Mouse (Mus musculus): ENCODE data around the gene Utp14b.

Gene Utp14b

DNA sequence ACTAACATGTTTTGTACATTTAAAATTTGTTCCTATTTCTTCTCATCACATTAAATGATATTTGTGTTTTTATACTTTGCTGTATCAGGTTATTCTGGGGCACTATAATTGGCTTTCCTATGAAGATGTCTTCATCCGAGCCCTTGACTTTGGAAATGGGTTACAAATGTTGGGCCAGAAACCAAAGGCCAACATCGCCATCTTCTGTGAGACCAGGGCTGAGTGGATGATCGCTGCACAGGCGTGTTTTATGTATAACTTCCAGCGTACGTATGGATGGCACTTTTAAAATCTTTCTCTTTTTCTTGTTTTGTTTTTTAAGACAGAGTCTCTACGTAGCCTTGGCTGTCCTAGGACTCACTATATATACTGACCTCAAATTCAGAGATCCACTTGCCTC, 30.3 kb downstream of the Utp14b start:
- peak; percentile 9 for DNase-seq

DNA sequence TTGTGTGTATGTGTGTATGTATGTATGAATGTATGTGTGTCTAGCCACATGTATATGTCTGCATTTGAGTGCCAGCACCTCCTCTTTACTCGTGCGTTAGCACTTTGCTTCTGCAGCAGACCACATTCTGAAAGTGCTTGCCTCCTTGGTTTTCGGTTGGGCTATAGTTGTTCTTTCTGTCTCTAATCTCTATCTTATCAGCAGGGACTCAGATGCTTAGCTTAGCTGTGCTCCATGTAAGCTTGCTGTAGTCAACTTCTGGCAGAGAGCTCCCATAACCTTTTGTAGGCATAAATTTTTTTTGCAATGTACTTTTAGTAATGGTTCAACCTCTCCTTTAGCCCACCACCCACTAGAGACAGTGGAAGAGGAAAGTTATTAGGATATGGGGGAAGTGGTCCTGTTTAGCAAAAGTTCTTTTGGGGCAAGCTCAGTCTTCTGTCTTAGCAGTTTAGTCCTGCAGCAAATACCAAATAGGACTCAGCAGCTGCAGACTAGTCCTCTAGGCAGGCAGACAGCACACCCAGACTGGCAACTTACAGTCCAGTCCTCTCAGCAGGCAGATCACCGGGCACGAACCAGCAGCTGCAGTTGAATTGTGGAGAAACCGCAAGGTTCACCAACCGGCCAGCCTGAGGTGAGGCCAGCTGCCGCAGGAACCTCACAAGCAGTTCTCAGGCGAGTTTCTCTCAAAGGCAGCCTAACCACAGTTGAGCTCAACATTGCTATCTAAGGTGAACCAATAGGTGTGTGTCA, 36.8 kb downstream of the Utp14b start:
- DNase-seq, result no peak

DNA sequence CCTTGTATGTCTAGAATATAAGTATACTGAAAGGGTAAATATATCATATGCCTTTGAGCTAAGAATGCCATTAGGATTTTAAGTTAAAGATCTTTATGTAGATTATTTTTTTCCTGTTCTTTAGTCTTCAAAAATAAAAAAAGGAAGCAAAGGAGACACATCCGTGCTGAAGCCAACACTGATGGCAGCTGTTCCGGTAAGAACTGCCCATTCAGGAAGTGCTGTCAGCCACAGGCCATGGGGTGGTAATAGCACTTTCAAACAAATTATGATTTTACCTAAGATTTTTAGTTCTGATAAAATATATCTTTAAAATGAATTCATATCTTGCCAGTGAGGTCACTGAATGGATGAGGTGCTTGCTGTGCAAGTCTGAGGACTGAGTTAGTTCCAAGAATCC, 38.5 kb downstream of the Utp14b start:
- no peak for DNase-seq

DNA sequence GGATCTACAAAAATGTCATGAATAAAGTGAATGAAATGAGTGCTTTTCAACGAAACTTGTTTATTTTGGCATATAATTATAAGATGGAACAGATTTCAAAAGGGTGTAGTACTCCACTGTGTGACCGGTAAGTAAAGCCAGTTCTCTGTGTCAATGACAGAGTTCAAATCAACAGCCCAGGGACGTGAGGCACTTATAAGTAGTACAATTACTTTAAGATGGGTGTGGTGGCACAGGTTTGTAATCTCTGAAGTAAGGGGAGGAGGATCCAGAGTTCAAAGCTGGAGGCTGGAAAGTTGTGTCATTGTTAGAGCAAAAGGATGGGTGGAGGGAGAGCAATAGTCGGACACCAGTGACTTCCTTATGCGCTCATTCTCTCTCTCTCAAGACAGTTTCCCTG, 39.1 kb downstream of the Utp14b start:
- DNase-seq, result no peak

DNA sequence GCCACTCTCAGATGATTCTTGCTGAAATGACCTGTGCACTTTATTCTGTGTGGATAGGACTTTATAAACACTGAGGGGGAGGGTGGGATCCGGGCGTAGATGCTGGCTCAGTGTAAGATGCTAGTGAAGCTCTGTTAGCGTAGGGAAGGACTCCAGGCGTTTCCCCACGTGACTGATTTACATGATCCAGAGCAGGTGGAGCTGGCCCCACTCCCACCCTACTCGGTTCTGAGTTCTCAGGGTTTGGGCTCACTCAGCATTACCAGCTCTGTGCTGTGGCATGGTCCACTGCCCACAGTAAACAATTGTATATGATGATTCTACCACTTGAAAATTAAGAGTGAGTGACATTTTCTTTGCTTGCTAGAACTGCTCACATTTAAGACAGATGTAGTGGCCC, 40.3 kb downstream of the Utp14b start:
- no peak for DNase-seq

DNA sequence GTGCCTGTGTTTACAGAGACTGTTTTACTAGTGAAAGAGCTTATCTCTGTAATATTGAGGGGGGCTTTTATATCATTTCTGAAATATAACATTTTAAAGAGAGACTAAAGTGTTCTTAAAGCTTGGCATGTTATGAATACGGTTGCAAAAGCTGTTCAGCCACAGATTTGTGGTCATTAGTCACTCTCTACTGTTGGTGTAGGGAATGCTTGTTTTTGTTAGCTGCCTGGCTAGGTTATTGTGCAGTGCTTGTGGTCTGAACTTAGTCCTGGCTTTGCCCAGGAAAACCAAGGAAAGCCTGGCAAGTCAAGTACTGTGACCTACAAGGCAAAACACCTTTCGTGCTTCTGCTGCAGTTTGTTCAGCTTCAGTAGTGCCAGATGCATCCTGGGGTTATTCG, 43.9 kb downstream of the Utp14b start:
- no peak for DNase-seq

DNA sequence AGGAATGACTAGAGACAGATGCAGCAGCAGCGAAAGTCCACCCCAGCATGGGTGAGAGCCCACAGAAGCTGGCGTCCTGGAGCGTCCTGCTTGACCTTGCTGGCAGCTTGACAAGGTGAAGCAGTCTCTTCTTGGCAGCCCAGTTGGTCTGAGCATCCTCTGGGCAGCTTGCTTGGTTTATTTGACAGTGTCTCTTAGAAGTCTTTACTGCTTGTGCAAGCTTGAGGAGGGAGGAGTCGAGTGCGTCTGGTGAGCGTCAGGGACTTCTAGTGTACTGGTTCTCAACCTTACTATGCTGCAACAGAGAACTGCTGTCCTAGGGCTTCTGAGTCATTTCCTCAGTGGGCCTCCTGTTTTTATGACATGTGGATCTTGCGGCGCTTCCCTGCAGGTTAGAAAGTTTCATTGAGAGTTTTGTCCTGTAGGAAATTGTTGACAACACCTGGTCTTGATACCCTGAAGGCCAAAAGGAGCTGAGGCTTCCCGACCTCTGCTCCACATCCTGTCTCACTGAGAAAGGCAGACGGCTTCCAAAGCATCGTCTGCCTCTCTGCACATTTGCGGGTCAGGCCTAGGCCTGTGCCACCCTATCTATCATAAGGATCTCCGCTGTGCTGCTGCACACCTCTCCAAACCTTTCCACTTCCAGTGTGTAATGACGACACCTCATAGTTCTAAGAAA, 44.6 kb downstream of the Utp14b start:
- DNase-seq, result no peak

DNA sequence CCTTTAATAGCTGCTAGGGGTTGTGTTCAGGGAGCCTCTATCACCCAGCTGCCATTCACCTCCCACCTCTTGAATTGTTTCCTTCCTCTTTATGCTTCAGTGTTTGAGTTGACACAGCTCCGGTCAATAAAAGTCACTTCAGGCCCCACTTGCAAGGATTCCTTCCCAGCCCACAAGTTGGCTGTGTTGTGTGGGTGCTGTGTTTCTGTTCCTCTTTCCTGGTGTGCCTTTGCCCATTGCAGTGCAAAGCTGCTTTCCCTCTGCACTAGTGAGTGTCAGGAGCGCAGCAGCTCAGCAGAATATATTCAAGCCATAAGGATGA, 45.1 kb downstream of the Utp14b start:
- DNase-seq, result no peak

DNA sequence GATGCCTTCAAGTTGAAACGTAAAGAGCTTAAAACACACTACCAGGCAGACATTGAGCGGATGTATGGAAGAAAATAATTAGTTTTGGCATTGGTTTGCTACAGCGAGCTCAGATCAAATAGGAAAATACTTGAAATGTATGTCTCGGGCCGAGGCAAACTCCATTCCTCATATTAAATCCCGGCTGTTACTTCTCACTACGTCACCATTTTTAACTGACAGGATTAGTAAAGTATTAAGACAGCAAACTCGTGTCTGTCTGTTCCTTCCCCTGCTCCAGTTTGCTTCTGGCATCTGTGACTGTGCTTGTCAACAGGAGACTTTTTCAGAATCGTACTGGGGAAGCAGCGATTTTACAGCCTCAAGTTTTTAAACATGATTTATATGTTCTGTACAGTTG, 48.5 kb downstream of the Utp14b start:
- DNase-seq, result no peak

DNA sequence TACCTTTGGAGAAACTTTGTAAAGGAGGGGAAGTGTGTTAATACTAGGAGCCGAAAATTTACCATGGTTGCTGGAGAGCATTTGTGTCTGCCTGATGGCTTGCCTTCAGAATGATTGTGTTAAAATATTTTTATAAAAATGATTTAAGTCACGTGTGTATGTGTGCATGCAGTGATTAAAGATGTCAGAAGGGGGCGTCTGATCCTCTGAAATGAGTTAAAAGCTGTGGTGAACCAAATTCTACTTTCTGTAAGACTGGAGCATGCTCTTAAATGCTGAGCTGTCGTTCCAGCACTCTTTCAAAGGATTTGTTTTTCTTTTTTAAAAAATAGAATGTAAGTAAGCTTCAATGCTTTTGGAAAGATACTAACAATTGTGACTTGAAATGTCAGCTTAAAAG, 49.4 kb downstream of the Utp14b start:
- peak; percentile 21 for DNase-seq

DNA sequence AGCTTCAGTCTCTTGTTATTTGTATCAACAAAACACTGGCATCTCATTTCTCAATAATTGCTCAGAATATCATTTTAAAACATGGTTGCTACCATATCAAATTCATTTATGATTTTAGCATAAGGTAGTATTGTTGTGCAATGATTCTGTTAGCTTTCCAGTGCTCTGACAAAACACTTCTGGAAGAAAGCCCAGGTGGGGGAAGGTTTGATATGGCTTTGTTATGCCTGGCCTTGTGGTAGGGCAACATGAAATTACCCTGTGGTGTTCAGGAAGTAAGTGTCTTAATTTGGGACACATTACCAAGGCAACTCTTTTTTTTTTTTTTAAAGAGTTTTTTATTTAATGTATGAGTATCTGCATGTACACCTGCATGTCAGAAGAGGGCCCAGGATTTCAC, 52.2 kb downstream of the Utp14b start:
- no peak for DNase-seq

DNA sequence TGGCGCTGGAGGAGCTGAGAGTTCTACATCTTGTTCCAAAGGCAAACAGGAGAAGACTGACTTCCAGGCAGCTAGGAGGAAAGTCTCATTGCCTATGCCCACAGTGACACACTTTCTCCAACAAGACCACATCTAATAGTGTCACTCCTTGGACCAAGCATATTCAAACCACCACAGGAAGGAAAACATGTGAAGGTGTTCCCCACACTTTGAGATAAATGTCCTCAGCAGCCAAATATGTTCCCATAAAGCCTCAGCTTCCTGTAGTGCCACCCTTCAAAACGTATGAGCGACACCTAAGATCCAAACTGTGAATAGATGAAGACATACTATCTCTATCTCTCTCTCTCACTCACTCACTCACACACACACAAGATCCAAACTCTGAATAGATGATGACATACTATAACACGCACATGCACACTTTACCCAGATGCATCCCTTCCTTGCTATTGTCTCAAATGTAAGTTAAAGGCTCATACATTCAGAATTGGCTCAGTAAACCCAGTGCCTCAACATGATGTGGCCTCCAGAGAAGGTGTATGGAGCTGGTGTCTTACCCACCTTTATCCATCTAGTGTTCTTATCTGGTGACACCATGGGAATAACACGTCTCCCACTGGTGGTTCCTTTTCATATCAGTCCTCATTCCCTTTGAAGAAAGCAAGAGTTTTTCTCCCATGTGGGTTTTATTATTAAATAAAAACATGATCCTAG, 52.9 kb downstream of the Utp14b start:
- no peak for DNase-seq
